Mouse (Mus musculus) kidney, adult 2 months (tissue): ENCODE measurements around the gene Rad51b.

Source experiments
- CTCF ChIP-seq: fragments of 200-500 bp; conservative IDR thresholded peaks from 2 replicates; pipeline ENCODE4 v1.5.1; 2011; ENCODE audit warnings: low read depth, mild to moderate bottlenecking, control low read depth, low read length, moderate library complexity, mixed read lengths; ENCODE audit not compliant: insufficient read depth, insufficient read length
- POLR2A ChIP-seq: fragments of 200-500 bp; IDR thresholded peaks from one replicate; pipeline ENCODE4 v1.6.1; 2011; ENCODE audit warnings: low read depth, low read length, control low read depth

DNA sequence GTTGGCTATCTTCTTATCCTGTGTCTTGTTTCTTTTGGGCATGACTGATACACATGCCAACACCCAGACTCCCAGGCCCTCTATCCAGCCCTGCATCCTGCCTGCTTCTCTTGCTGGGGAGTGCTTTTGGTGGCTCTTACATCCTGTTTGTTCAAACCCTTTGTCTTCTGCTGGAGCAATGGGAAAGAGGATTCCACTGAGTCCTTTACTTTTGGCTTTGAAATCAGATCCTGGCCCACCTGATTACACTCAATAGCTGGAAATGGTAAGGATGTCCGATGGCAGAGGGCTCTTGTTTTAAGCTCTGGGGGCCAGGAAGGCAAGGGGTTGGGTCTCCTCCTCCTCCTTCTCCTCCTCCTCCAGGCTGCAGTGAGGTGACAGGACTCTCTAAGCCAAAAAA, 533.6 kb downstream of the Rad51b start:
- TF ChIP-seq POLR2A (no peak), CTCF (no peak)
